Mouse (Mus musculus): ENCODE measurements at regions not wholly inside any gene's neighbourhood (a gene's known extent, or its start where the extent isn't known, plus 50 kb on each side); places are given as distances from the start of the nearest gene placed in this dataset.

DNA sequence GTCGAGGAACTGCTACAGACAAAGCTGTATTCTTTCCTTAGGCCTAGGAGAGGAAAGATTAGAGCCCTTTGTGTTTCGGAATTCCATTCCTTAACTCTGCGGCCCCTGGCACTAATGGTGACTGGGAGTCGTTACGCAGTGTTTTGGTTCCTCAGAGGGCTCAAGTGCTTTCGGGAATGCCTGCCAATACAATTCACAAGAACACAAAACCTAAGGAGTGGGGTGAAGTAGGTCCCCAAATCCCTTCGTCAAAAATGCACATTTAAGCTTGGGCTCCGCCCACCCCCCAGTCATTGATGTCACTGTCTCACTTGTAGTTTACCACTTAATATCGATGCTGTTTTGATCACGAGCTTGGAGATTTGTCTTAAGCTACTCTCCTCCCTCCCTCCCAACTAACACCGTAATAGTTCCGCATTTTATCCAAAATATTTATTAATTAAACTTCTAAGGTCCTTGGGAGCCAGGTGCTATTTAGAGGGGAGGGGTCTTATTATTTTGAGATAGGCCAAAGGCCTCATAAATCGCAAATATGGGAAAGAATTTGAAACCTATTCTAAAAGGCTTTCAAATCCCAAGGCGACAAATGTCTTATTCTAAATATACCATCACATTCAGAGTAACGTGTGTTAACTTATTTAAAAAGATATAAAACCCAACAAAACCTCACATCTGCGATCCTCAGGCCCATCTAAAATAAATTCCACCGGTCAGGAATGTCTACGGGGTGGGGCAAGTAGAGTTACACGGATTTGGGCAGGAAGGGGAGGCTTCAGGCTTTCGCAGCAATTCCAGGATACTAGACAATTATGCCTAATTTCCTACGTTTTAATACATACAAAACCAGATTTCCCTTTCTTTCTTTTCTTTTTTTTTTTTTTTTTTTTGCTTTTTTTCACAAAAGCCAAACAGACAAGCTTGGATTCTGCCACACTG lies 75.6 kb upstream of the Chd2 start:
- no peak for TF ChIP-seq CTCF (IDR thresholded peaks at IDR 0.05; ENCODE audit: insufficient read depth, low read depth, low read length)
- TF ChIP-seq POLR2A (IDR thresholded peaks at IDR 0.05; ENCODE audit: insufficient read depth, low read depth, low read length): no peak

Measured in olfactory bulb, adult 2 months (tissue).